Mouse (Mus musculus) heart, adult 2 months (tissue): ENCODE results near the gene Tlx1.

ENCODE experiments used
- CTCF ChIP-seq: fragments of 200-600 bp; IDR thresholded peaks from 2 replicates; pipeline ENCODE4 v1.8.1; 2022; ENCODE audit warnings: antibody characterized with exemption, mild to moderate bottlenecking, moderate library complexity
- EP300 ChIP-seq: fragments of 200-500 bp; IDR thresholded peaks from 2 replicates; pipeline ENCODE4 v1.6.1; 2011; ENCODE audit warnings: low read depth, low read length, control low read depth; ENCODE audit not compliant: insufficient read depth
- POLR2A ChIP-seq: fragments of 200-500 bp; IDR thresholded peaks from 2 replicates; pipeline ENCODE4 v1.6.1; 2011; ENCODE audit warnings: mild to moderate bottlenecking, low read depth, low read length, control low read depth; ENCODE audit not compliant: insufficient read depth

DNA sequence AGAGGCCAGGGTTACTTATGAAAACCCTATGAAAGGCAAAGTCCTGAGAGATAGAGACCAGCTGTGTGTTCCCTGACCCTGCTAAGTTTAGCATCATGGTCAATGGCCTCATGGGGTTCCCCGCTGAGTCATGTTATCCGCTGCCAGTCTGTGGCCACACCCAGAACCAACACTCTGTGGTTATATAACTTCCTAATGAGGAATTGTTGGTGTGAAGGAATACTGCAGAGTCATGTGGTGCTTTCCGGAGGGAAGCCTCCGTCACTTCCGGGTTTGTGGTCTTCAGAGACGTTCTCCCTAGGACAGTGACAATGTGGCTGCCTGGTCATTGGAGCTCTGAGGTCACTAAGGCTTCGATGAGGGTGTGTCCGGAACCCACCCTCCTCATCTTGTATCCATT is 25.8 kb downstream of the Tlx1 start:
- TF ChIP-seq POLR2A (no peak), EP300 (0 out of 2 replicates have a peak, but pooled peaks have one; percentile 14), CTCF (no peak)
